8 mouse cellular contexts compared by ENCODE assay signal in genomic region chr7:113368746-113369619, GRCm38 (mm10). TPM values are rescaled to one million over a fixed set of nuclear protein-coding genes. Genes with fewer than 3 reads are reported as not detected.
DNase-seq lines count a peak whose midpoint lies in the region; ATAC-seq and TF ChIP-seq lines count a peak whose summit lies in the region.

Gene Btbd10, minus strand, starts transcription at chr7:113369392.

- H3K27me3 ChIP-seq in kidney, embryonic 14.5 days (ENCODE audit: control insufficient read depth, insufficient read depth, low read length): no peaks in the 10 kb centered on the region
- no peaks in the 10 kb centered on the region for H3K27me3 ChIP-seq in limb, embryonic 15.5 days

- TF ChIP-seq CTCF in bone marrow macrophage, adult 2 months (IDR thresholded peaks at IDR 0.05; ENCODE audit: low read depth, low read length): no peak
- TF ChIP-seq CTCF in embryonic fibroblast, embryonic 13.5 days (IDR thresholded peaks at IDR 0.05; ENCODE audit: borderline replicate concordance, insufficient read depth, low read length): no peak

- peak within 1 kb of the TSS; percentile 51 for H3K4me2 ChIP-seq in kidney, embryonic 14.5 days (replicated peaks; ENCODE audit: low read depth, low read length)
- H3K4me2 ChIP-seq in limb, embryonic 15.5 days: peak within 1 kb of the TSS; percentile 85

- ATAC-seq in kidney, embryonic 14.5 days (ENCODE audit: low FRiP score, low TSS enrichment): peak; percentile 99
- ATAC-seq in limb, embryonic 15.5 days (ENCODE audit: insufficient number of reproducible peaks, low FRiP score, low TSS enrichment, low read depth): peak; percentile 99

- H3K4me3 ChIP-seq in bone marrow macrophage, adult 2 months (ENCODE audit: insufficient read depth, low read length): peak within 1 kb of the TSS; percentile 88
- H3K4me3 ChIP-seq in embryonic fibroblast, embryonic 13.5 days (ENCODE audit: insufficient read depth, low read length): peak within 1 kb of the TSS; percentile 63
- peak within 1 kb of the TSS; percentile 90 for H3K4me3 ChIP-seq in kidney, embryonic 14.5 days (ENCODE audit: low read length)
- peak within 1 kb of the TSS; percentile 93 for H3K4me3 ChIP-seq in limb, embryonic 15.5 days

- DNase-seq in A20 (ENCODE audit: low read depth, low spot score): peak; percentile 99
- peak; percentile 96 to 98 for DNase-seq in heart, adult 9 months (ENCODE audit: low spot score in 2 of 2)
- DNase-seq in monocyte, adult 2 months (ENCODE audit: low read depth in 1 of 2, low spot score in 2 of 2): peak; percentile 84 to 92
- DNase-seq in spleen, postnatal 36 days (ENCODE audit: low spot score in 2 of 2): peak; percentile 98

- H3K36me3 ChIP-seq in kidney, embryonic 14.5 days (ENCODE audit: control insufficient read depth, insufficient read depth, low read length): no peaks in the 10 kb centered on the region
- H3K36me3 ChIP-seq in limb, embryonic 15.5 days: no peaks in the 10 kb centered on the region

- H3K9me3 ChIP-seq in kidney, embryonic 14.5 days (ENCODE audit: control insufficient read depth, low read length): no peaks in the 10 kb centered on the region
- H3K9me3 ChIP-seq in limb, embryonic 15.5 days: no peaks in the 10 kb centered on the region

- TF ChIP-seq POLR2A in bone marrow macrophage, adult 2 months (IDR thresholded peaks at IDR 0.05; ENCODE audit: borderline replicate concordance, low read depth, low read length): 0 out of 2 replicates have a peak, but pooled peaks have one; percentile 16
- TF ChIP-seq POLR2A in embryonic fibroblast, embryonic 13.5 days (IDR thresholded peaks at IDR 0.05; ENCODE audit: low read depth, low read length): peak; percentile 94

- H3K27ac ChIP-seq in bone marrow macrophage, adult 2 months (ENCODE audit: insufficient read depth, low read depth, low read length): peak within 1 kb of the TSS; percentile 39
- H3K27ac ChIP-seq in embryonic fibroblast, embryonic 13.5 days (ENCODE audit: insufficient read depth, low read length): 0 out of 2 replicates have a peak within 1 kb of the TSS, but pooled peaks have one; percentile 9
- H3K27ac ChIP-seq in kidney, embryonic 14.5 days (ENCODE audit: low read depth, low read length): peak within 1 kb of the TSS; percentile 88
- peak within 1 kb of the TSS; percentile 89 for H3K27ac ChIP-seq in limb, embryonic 15.5 days

- H3K9ac ChIP-seq in kidney, embryonic 14.5 days (ENCODE audit: low read depth, low read length): peak within 1 kb of the TSS; percentile 81
- H3K9ac ChIP-seq in limb, embryonic 15.5 days: peak within 1 kb of the TSS; percentile 85

- H3K4me1 ChIP-seq in bone marrow macrophage, adult 2 months (ENCODE audit: control insufficient read depth, insufficient read depth, low read length): peaks cover 8% of the 10 kb centered on the region
- H3K4me1 ChIP-seq in embryonic fibroblast, embryonic 13.5 days (ENCODE audit: control insufficient read depth, insufficient read depth, low read length): no peaks in the 10 kb centered on the region
- H3K4me1 ChIP-seq in kidney, embryonic 14.5 days (ENCODE audit: control insufficient read depth, insufficient read depth, low read length): peaks cover 3% of the 10 kb centered on the region; the same call in 1 of the 2 replicates
- H3K4me1 ChIP-seq in limb, embryonic 15.5 days: peaks cover 12% of the 10 kb centered on the region

- WGBS in kidney, embryonic 14.5 days: under 1% methylated on average over 59 of the region's 64 CpGs
- WGBS in limb, embryonic 15.5 days: under 1% methylated on average over 64 of the region's 64 CpGs

RNA-seq across cellular contexts. Expression of gene Btbd10, which starts in this region (rescaled TPM):
- 11.9 and 12.3 TPM in 2 replicates for polyA plus RNA-seq in bone marrow macrophage, adult 2 months (2012; ENCODE audit: insufficient read depth, insufficient read length, missing spikeins)
- polyA plus RNA-seq in embryonic fibroblast, embryonic 13.5 days (2011; ENCODE audit: insufficient read length, low read depth, missing spikeins): 29.7 and 31.4 TPM in 2 replicates
- polyA plus RNA-seq in kidney, embryonic 14.5 days (2014; fragmentation: Nextera tagmentation; extraction: Ambion mirVana): 18.0 and 24.4 TPM in 2 replicates
- 27.9 TPM in 2 replicates for polyA plus RNA-seq in limb, embryonic 15.5 days (2015; fragmentation: Nextera tagmentation; extraction: Ambion mirVana)

Comparison
In these comparisons a context has a peak if more than half of its experiments do, and no peak if none do; other contexts are left out.
1. Peak in every context shown above with its lines: DNase-seq, ATAC-seq, H3K4me3 ChIP-seq and H3K27ac ChIP-seq.
2. H3K27ac ChIP-seq: peak in every context shown above with its lines; median percentile 89 in limb, embryonic 15.5 days; 88 in kidney, embryonic 14.5 days; 39 in bone marrow macrophage, adult 2 months; 9 in embryonic fibroblast, embryonic 13.5 days.